Comparison of ENCODE assay signal across 18 mouse cellular contexts in genomic region chr1:162505649-162506048, GRCm38 (mm10).
"Had no signal": no experiment of that assay in that cellular context is flagged by ENCODE, and none has a peak within 500 bp of the region (broad histone marks: within the 10 kb centered on the region; RNA-seq: fewer than 3 reads in every experiment).

No protein-coding gene starts in this region.

- H3K27me3 ChIP-seq: midbrain, embryonic 12.5 days; neural tube, embryonic 13.5 days; neural tube, embryonic 15.5 days had no signal

- H3K9me3 ChIP-seq: midbrain, embryonic 10.5 days; midbrain, embryonic 12.5 days; neural tube, embryonic 13.5 days; neural tube, embryonic 15.5 days had no signal

- H3K9ac ChIP-seq: liver, postnatal 0 days; lung, embryonic 14.5 days; midbrain, embryonic 12.5 days; neural tube, embryonic 13.5 days; neural tube, embryonic 15.5 days had no signal

- H3K27ac ChIP-seq: midbrain, embryonic 10.5 days; midbrain, embryonic 12.5 days; neural tube, embryonic 13.5 days; neural tube, embryonic 15.5 days had no signal

- DNase-seq: liver, postnatal 0 days; lung, embryonic 14.5 days; lung, postnatal 10 days; lung, postnatal 4 days; midbrain, embryonic 14.5 days; retina, postnatal 1 day; right cerebral cortex, postnatal 25 days; right cerebral cortex, postnatal 4 days; spleen, adult 18-20 months; thymus, adult 2 months; thymus, postnatal 25 days; thymus, postnatal 4 days had no signal

- ATAC-seq: liver, postnatal 0 days; midbrain, embryonic 16.5 days had no signal

- H3K36me3 ChIP-seq: midbrain, embryonic 10.5 days; midbrain, embryonic 12.5 days; neural tube, embryonic 13.5 days; neural tube, embryonic 15.5 days had no signal

- H3K4me3 ChIP-seq: midbrain, embryonic 10.5 days; midbrain, embryonic 12.5 days; myocyte; neural tube, embryonic 13.5 days; neural tube, embryonic 15.5 days had no signal

- H3K4me1 ChIP-seq: midbrain, embryonic 10.5 days; midbrain, embryonic 12.5 days; neural tube, embryonic 13.5 days; neural tube, embryonic 15.5 days had no signal
